Mouse (Mus musculus): ENCODE measurements around the gene Hmg20b. TPM values are rescaled to one million over a fixed set of nuclear protein-coding genes. Genes with fewer than 3 reads are reported as not detected.

Hmg20b gene
- polyA plus RNA-seq, 1 experiment from 2014 or later: 82.8 TPM

- ATAC-seq (replicated peaks; ENCODE audit: insufficient number of reproducible peaks, insufficient read depth, low FRiP score, low read depth): no peak
- WGBS: 85% methylated on average over 13 of the region's 13 CpGs
These were observed 36.7 kb downstream of the Hmg20b start for GRCm38 (mm10) chr10:81313581-81313980.

GRCm38 (mm10) chr10:81309571-81309970, 40.7 kb downstream of the Hmg20b start:
- no peak overlapping the region for H3K27ac ChIP-seq
- 85% methylated on average over 5 of the region's 5 CpGs for WGBS

More at GRCm38 (mm10) chr10:81313581-81313980, 36.7 kb downstream of the Hmg20b start:
- Histone ChIP-seq H3K36me3 (peaks cover 75% of the 10 kb centered on the region), H3K9ac (no peak overlapping the region), H3K27me3 (no peaks in the 10 kb centered on the region), H3K4me3 (no peak overlapping the region), H3K9me3 (replicated peaks) (no peaks in the 10 kb centered on the region), H3K4me1 (replicated peaks) (peaks cover 22% of the 10 kb centered on the region), H3K27ac (no peak overlapping the region), H3K4me2 (no peak overlapping the region)

GRCm38 (mm10) chr10:81306837-81307682, 43.2 kb downstream of the Hmg20b start:
- H3K4me3 ChIP-seq: no peak overlapping the region
- no peak for ATAC-seq (replicated peaks; ENCODE audit: insufficient number of reproducible peaks, insufficient read depth, low FRiP score, low read depth)
- no peaks in the 10 kb centered on the region for H3K9me3 ChIP-seq (replicated peaks)
- no peak overlapping the region for H3K4me2 ChIP-seq
- no peak overlapping the region for H3K27ac ChIP-seq
- no peaks in the 10 kb centered on the region for H3K27me3 ChIP-seq
- H3K9ac ChIP-seq: no peak overlapping the region
- WGBS: 89% methylated on average over 21 of the region's 21 CpGs
- peaks cover 30% of the 10 kb centered on the region for H3K4me1 ChIP-seq (replicated peaks)
- peaks cover 64% of the 10 kb centered on the region for H3K36me3 ChIP-seq

More at GRCm38 (mm10) chr10:81309571-81309970, 40.7 kb downstream of the Hmg20b start:
- Histone ChIP-seq H3K27me3 (no peaks in the 10 kb centered on the region), H3K4me1 (replicated peaks) (peaks cover 6% of the 10 kb centered on the region), H3K36me3 (peaks cover 87% of the 10 kb centered on the region), H3K9ac (no peak overlapping the region), H3K4me3 (no peak overlapping the region), H3K9me3 (replicated peaks) (no peaks in the 10 kb centered on the region), H3K4me2 (no peak overlapping the region)
- ATAC-seq (replicated peaks; ENCODE audit: insufficient number of reproducible peaks, insufficient read depth, low FRiP score, low read depth): no peak

GRCm38 (mm10) chr10:81306173-81306668, 44.1 kb downstream of the Hmg20b start:
- H3K27ac ChIP-seq: no peak overlapping the region
- 87% methylated on average over 12 of the region's 12 CpGs for whole genome bisulfite sequencing
- no peak overlapping the region for H3K4me2 ChIP-seq
- peaks cover 37% of the 10 kb centered on the region for H3K4me1 ChIP-seq (replicated peaks)
- H3K4me3 ChIP-seq: no peak overlapping the region
- H3K9me3 ChIP-seq (replicated peaks): no peaks in the 10 kb centered on the region
- peaks cover 56% of the 10 kb centered on the region for H3K36me3 ChIP-seq
- no peak overlapping the region for H3K9ac ChIP-seq
- no peaks in the 10 kb centered on the region for H3K27me3 ChIP-seq
- ATAC-seq (replicated peaks; ENCODE audit: insufficient number of reproducible peaks, insufficient read depth, low FRiP score, low read depth): no peak

DNA sequence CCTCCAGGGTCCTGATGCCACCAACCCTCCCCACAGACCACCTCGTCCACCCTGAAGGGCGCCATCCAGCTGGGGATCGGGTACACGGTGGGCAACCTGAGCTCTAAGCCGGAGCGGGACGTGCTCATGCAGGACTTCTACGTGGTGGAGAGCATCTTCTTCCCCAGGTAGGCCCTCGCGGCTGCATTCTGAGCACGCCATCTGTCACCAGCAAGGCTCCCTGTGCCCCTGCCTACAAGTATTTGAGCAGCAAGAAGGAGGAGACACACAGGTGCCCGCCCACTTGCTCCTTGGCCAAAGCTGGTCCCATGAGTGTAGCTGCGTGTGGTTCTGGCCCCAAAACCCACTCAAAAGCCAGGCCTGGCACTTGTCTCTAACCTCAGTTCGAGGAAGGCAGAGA, 44.6 kb downstream of the Hmg20b start:
- Histone ChIP-seq H3K27me3 (no peaks in the 10 kb centered on the region), H3K9me3 (replicated peaks) (no peaks in the 10 kb centered on the region), H3K36me3 (peaks cover 50% of the 10 kb centered on the region), H3K4me3 (no peak overlapping the region), H3K27ac (no peak overlapping the region), H3K9ac (no peak overlapping the region), H3K4me2 (no peak overlapping the region), H3K4me1 (replicated peaks) (peaks cover 43% of the 10 kb centered on the region)
- 94% methylated on average over 14 of the region's 14 CpGs for WGBS
- ATAC-seq (replicated peaks; ENCODE audit: insufficient number of reproducible peaks, insufficient read depth, low FRiP score, low read depth): no peak

GRCm38 (mm10) chr10:81304597-81305238, 45.6 kb downstream of the Hmg20b start:
- Histone ChIP-seq H3K27me3 (no peaks in the 10 kb centered on the region), H3K4me3 (no peak overlapping the region), H3K4me2 (no peak overlapping the region), H3K36me3 (peaks cover 41% of the 10 kb centered on the region), H3K4me1 (replicated peaks) (peaks cover 52% of the 10 kb centered on the region), H3K27ac (no peak overlapping the region), H3K9ac (no peak overlapping the region), H3K9me3 (replicated peaks) (no peaks in the 10 kb centered on the region)
- ATAC-seq (replicated peaks; ENCODE audit: insufficient number of reproducible peaks, insufficient read depth, low FRiP score, low read depth): no peak; the same call in 1 of the 2 replicates
- WGBS: 25% methylated on average over 7 of the region's 9 CpGs

DNA sequence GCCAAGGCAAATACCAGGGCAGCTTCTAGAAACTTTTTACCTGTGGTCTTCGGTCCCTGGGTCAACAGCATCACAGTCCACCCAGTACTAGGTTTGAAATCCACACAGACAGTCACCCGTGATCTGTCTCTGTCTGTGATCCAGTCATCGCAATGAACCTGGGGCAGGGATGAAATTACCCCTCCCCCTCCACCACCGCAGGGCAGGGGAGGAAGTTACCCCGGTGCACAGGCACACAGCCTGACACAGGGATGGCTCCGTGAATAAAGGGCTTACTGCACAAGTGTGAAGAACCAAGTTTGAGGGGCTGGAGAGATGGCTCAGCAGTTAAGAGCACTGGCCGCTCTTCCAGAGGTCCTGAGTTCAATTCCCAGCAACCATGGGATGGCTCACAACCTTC, 46.5 kb downstream of the Hmg20b start:
- Histone ChIP-seq H3K36me3 (peaks cover 31% of the 10 kb centered on the region), H3K27ac (no peak overlapping the region; the same call in 1 of the 2 replicates), H3K4me2 (no peak overlapping the region), H3K9ac (no peak overlapping the region), H3K27me3 (no peaks in the 10 kb centered on the region), H3K9me3 (replicated peaks) (no peaks in the 10 kb centered on the region), H3K4me3 (no peak overlapping the region), H3K4me1 (replicated peaks) (peaks cover 60% of the 10 kb centered on the region)
- no peak for ATAC-seq (replicated peaks; ENCODE audit: insufficient number of reproducible peaks, insufficient read depth, low FRiP score, low read depth)
- WGBS: 70% methylated on average over 7 of the region's 7 CpGs

DNA sequence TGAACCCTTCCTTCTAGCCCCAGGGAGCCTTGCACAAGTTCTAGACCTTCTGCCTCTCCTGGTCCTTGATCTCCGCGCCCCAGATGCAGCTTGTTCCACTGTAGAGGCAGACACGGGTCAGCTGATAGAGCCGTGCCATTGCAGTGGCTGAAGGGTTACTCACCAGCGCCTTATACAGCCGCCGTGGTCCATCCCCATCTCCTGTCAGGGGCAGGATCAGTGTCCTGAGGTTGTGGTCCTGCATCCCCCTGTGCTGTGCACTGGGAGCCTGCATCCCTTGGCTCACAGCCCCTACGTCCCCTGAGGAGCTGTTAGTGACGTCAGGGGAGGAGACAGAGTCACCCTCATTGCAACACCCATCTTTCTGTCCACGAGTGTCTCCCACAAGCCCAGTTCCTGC, 47.0 kb downstream of the Hmg20b start:
- Histone ChIP-seq H3K4me1 (replicated peaks) (peaks cover 62% of the 10 kb centered on the region), H3K9ac (peak overlapping the region; percentile 34; the same call in 1 of the 2 replicates)

DNA sequence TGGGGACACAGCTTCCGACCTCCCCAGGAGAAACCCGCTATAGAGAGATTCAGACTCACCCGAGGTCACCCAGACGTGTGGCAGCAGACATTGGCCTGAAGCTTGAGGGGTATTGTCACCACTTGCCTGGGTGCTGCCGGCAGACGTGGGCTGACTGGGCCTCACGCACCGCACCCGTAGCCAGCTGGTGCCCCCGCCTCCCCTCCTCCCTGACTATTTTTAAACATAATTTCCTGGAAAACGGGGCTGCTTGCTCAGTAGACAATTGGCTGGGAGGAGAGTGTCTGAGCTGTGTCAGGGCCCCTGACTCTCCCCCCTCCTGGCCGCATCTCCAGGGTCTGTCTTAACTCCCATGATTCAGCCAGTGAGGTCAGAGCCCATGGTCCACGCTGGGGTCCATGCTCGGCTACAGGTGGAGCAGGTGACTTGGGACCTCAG, 47.5 kb downstream of the Hmg20b start:
- Histone ChIP-seq H3K4me3 (no peak overlapping the region), H3K9ac (peak overlapping the region; percentile 34; the same call in 1 of the 2 replicates), H3K9me3 (replicated peaks) (no peaks in the 10 kb centered on the region), H3K4me1 (replicated peaks) (peaks cover 67% of the 10 kb centered on the region), H3K27me3 (no peaks in the 10 kb centered on the region), H3K36me3 (peaks cover 22% of the 10 kb centered on the region), H3K27ac (peak overlapping the region; percentile 55), H3K4me2 (peak overlapping the region; percentile 44)
- ATAC-seq (replicated peaks; ENCODE audit: insufficient number of reproducible peaks, insufficient read depth, low FRiP score, low read depth): 0 out of 2 replicates have a peak, but pooled peaks have one; percentile 7
- 15% methylated on average over 14 of the region's 14 CpGs for WGBS

More for the DNA sequence above, 47.0 kb downstream of the Hmg20b start:
- Histone ChIP-seq H3K4me3 (no peak overlapping the region), H3K9me3 (replicated peaks) (no peaks in the 10 kb centered on the region), H3K27me3 (no peaks in the 10 kb centered on the region), H3K4me2 (peak overlapping the region; percentile 44), H3K36me3 (peaks cover 27% of the 10 kb centered on the region), H3K27ac (peak overlapping the region; percentile 55)
- WGBS: 43% methylated on average over 10 of the region's 10 CpGs
- 0 out of 2 replicates have a peak, but pooled peaks have one; percentile 2 for ATAC-seq (replicated peaks; ENCODE audit: insufficient number of reproducible peaks, insufficient read depth, low FRiP score, low read depth)

DNA sequence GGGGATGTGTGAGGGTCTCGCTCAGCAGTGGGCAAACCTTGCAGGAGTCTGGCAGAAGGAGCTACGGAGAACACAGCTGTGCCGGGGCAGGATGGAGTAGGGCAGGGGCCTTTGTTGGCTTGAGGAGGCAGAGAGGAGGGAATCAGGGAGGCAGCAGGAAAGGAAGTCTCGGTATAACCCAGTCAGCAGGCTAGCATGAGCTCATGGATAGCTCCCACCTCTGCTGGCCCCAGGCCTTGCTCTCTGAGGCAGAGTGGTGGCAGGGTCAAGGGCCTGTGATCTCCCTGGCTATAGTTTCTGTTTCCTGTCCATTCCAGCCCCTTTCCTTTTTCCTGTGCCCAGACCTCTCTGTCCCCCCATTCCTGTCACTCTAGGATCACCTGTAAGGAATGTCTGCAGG, 48.0 kb downstream of the Hmg20b start:
- ATAC-seq (replicated peaks; ENCODE audit: insufficient number of reproducible peaks, insufficient read depth, low FRiP score, low read depth): no peak
- Histone ChIP-seq H3K9ac (no peak overlapping the region), H3K4me3 (no peak overlapping the region), H3K36me3 (peaks cover 17% of the 10 kb centered on the region), H3K4me1 (replicated peaks) (peaks cover 72% of the 10 kb centered on the region), H3K4me2 (peak overlapping the region; percentile 44), H3K27me3 (no peaks in the 10 kb centered on the region), H3K9me3 (replicated peaks) (no peaks in the 10 kb centered on the region), H3K27ac (peak overlapping the region; percentile 55)
- WGBS: 52% methylated on average over 4 of the region's 4 CpGs

DNA sequence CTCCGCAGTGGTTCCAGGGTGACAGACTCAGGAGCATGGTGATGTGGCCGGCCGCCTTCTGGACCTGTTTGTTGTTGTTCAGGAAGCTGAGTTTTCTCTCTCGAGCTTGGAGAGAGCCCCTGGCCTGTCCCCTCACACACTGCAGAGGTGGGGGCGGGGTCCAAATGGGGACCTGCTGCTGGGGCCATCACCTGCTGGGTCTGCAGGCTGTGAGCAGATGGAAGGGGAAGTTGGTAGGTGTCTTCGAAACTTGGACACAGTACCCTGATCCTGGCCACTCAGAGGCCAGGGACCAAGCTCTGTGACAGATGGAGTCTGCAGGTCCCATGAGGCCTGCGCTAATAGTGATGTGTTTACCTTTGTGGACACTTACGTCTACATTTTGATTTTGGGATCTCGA, 49.0 kb downstream of the Hmg20b start:
- no peak for ATAC-seq (replicated peaks; ENCODE audit: insufficient number of reproducible peaks, insufficient read depth, low FRiP score, low read depth)
- Histone ChIP-seq H3K4me3 (no peak overlapping the region), H3K9ac (no peak overlapping the region), H3K4me2 (no peak overlapping the region), H3K9me3 (replicated peaks) (no peaks in the 10 kb centered on the region), H3K27me3 (no peaks in the 10 kb centered on the region), H3K27ac (no peak overlapping the region), H3K36me3 (peaks cover 8% of the 10 kb centered on the region; the same call in 1 of the 2 replicates), H3K4me1 (replicated peaks) (peaks cover 73% of the 10 kb centered on the region)
- WGBS: 73% methylated on average over 9 of the region's 9 CpGs

All from heart, embryonic 15.5 days (tissue).